Mouse (Mus musculus): Measurements from ENCODE around the gene Fpr2. TPM values are rescaled to one million over a fixed set of nuclear protein-coding genes. Genes with fewer than 3 reads are reported as not detected.
"Not testable (repeated sequence)": the region's sequence is repeated elsewhere in the genome, so short reads cannot be mapped to it uniquely, and the experiment has no call there.

The Fpr2 gene
- polyA plus RNA-seq, 1 experiment from 2014 or later = not detected

GRCm38 (mm10) chr17:17896039-17896438 lies 8.4 kb downstream of the Fpr2 start:
- no peaks in the 10 kb centered on the region for H3K9me3 ChIP-seq
- no peaks in the 10 kb centered on the region for H3K36me3 ChIP-seq
- H3K4me1 ChIP-seq = no peaks in the 10 kb centered on the region
- no peak overlapping the region for H3K4me2 ChIP-seq (replicated peaks)
- 4% methylated on average over 4 of the region's 4 CpGs for WGBS
- ATAC-seq (ENCODE audit: low FRiP score, low read depth) = no peak
- H3K27ac ChIP-seq = no peak overlapping the region
- H3K4me3 ChIP-seq = no peak overlapping the region
- H3K9ac ChIP-seq = no peak overlapping the region
- no peaks in the 10 kb centered on the region for H3K27me3 ChIP-seq (replicated peaks)

GRCm38 (mm10) chr17:17899268-17899667 lies 11.6 kb downstream of the Fpr2 start:
- H3K9ac ChIP-seq = no peak overlapping the region
- no peak overlapping the region for H3K27ac ChIP-seq
- no peak overlapping the region for H3K4me3 ChIP-seq
- no peaks in the 10 kb centered on the region for H3K36me3 ChIP-seq
- H3K9me3 ChIP-seq = no peaks in the 10 kb centered on the region
- H3K27me3 ChIP-seq (replicated peaks) = no peaks in the 10 kb centered on the region
- no peak for ATAC-seq (ENCODE audit: low FRiP score, low read depth)
- H3K4me2 ChIP-seq (replicated peaks) = no peak overlapping the region
- WGBS = 88% methylated on average over 2 of the region's 2 CpGs
- H3K4me1 ChIP-seq = no peaks in the 10 kb centered on the region

- no peaks in the 10 kb centered on the region for H3K36me3 ChIP-seq
- whole genome bisulfite sequencing = 90% methylated on average over 1 of the region's 1 CpGs
- no peaks in the 10 kb centered on the region for H3K27me3 ChIP-seq (replicated peaks)
- H3K4me1 ChIP-seq = no peaks in the 10 kb centered on the region
- no peak for ATAC-seq (ENCODE audit: low FRiP score, low read depth)
- no peak overlapping the region for H3K9ac ChIP-seq
- H3K4me2 ChIP-seq (replicated peaks) = no peak overlapping the region
- no peak overlapping the region for H3K4me3 ChIP-seq
- H3K9me3 ChIP-seq = no peaks in the 10 kb centered on the region
- no peak overlapping the region for H3K27ac ChIP-seq
Measured at GRCm38 (mm10) chr17:17900768-17901167, 13.1 kb downstream of the Fpr2 start.

GRCm38 (mm10) chr17:17909636-17910421 lies 22.2 kb downstream of the Fpr2 start:
- peak; percentile 100 for ATAC-seq (ENCODE audit: low FRiP score, low read depth)
- WGBS = 18% methylated on average over 51 of the region's 51 CpGs

GRCm38 (mm10) chr17:17912618-17913017 lies 25.0 kb downstream of the Fpr2 start:
- not testable (repeated sequence) for H3K27ac ChIP-seq; H3K9ac ChIP-seq; H3K4me3 ChIP-seq; H3K4me1 ChIP-seq; H3K36me3 ChIP-seq; ATAC-seq (ENCODE audit: low FRiP score, low read depth); H3K4me2 ChIP-seq (replicated peaks); H3K27me3 ChIP-seq (replicated peaks); H3K9me3 ChIP-seq
- WGBS = 89% methylated on average over 8 of the region's 8 CpGs

More at GRCm38 (mm10) chr17:17909636-17910421, 22.2 kb downstream of the Fpr2 start:
- H3K9ac ChIP-seq = peak overlapping the region; percentile 58
- H3K36me3 ChIP-seq = no peaks in the 10 kb centered on the region
- peak overlapping the region; percentile 46 for H3K4me3 ChIP-seq
- H3K27me3 ChIP-seq (replicated peaks) = no peaks in the 10 kb centered on the region
- 0 out of 2 replicates have a peak overlapping the region, but pooled peaks have one; percentile 29 for H3K27ac ChIP-seq
- no peaks in the 10 kb centered on the region for H3K4me1 ChIP-seq
- H3K9me3 ChIP-seq = no peaks in the 10 kb centered on the region
- H3K4me2 ChIP-seq (replicated peaks) = peak overlapping the region; percentile 63

- no peak overlapping the region for H3K4me3 ChIP-seq
- no peaks in the 10 kb centered on the region for H3K9me3 ChIP-seq
- no peaks in the 10 kb centered on the region for H3K36me3 ChIP-seq
- no peak overlapping the region for H3K27ac ChIP-seq
- 94% methylated on average over 1 of the region's 1 CpGs for WGBS
- no peaks in the 10 kb centered on the region for H3K27me3 ChIP-seq (replicated peaks)
- no peak overlapping the region for H3K4me2 ChIP-seq (replicated peaks)
- no peaks in the 10 kb centered on the region for H3K4me1 ChIP-seq
- no peak for ATAC-seq (ENCODE audit: low FRiP score, low read depth)
- no peak overlapping the region for H3K9ac ChIP-seq
Measured at GRCm38 (mm10) chr17:17917376-17917775, 29.8 kb downstream of the Fpr2 start.

- no peaks in the 10 kb centered on the region for H3K27me3 ChIP-seq (replicated peaks)
- no peaks in the 10 kb centered on the region for H3K36me3 ChIP-seq
- H3K4me3 ChIP-seq = no peak overlapping the region
- H3K9me3 ChIP-seq = no peaks in the 10 kb centered on the region
- H3K4me1 ChIP-seq = no peaks in the 10 kb centered on the region
- no peak for ATAC-seq (ENCODE audit: low FRiP score, low read depth)
- no peak overlapping the region for H3K9ac ChIP-seq
- H3K27ac ChIP-seq = no peak overlapping the region
- H3K4me2 ChIP-seq (replicated peaks) = no peak overlapping the region
Measured at GRCm38 (mm10) chr17:17917782-17918181, 30.2 kb downstream of the Fpr2 start.

Other genes with a start within 250 kb of the Fpr2 start
- not detected in 2 replicates for gene Vmn2r90, start 184.1 kb upstream of the Fpr2 start, polyA plus RNA-seq (2016; fragmentation: Nextera tagmentation; extraction: Ambion mirVana)
- 48.1 and 54.2 TPM in 2 replicates for gene Spaca6, start 60.7 kb upstream of the Fpr2 start, polyA plus RNA-seq (2016; fragmentation: Nextera tagmentation; extraction: Ambion mirVana)
- gene Has1, start 32.6 kb upstream of the Fpr2 start, polyA plus RNA-seq (2016; fragmentation: Nextera tagmentation; extraction: Ambion mirVana) = 1.1 and 1.3 TPM in 2 replicates
- gene Fpr1, start 3.9 kb upstream of the Fpr2 start, polyA plus RNA-seq (2016; fragmentation: Nextera tagmentation; extraction: Ambion mirVana) = 0.34 TPM in 1 of 2 replicates, not detected in the other
- not detected in 2 replicates for gene Fpr3, start within 50 bp of the Fpr2 start, polyA plus RNA-seq (2016; fragmentation: Nextera tagmentation; extraction: Ambion mirVana)
- not detected in 2 replicates for gene Fpr-rs4, start 133.9 kb downstream of the Fpr2 start, polyA plus RNA-seq (2016; fragmentation: Nextera tagmentation; extraction: Ambion mirVana)
- not detected in 2 replicates for gene Vmn2r124, start 161.6 kb downstream of the Fpr2 start, polyA plus RNA-seq (2016; fragmentation: Nextera tagmentation; extraction: Ambion mirVana)
- gene Vmn2r91, start 197.2 kb downstream of the Fpr2 start, polyA plus RNA-seq (2016; fragmentation: Nextera tagmentation; extraction: Ambion mirVana) = not detected in 2 replicates